ENCODE assay signal across 20 mouse cellular contexts in genomic region chr5:129865841-129866240, GRCm38 (mm10). TPM values are rescaled to one million over a fixed set of nuclear protein-coding genes. Genes with fewer than 3 reads are reported as not detected.
DNase-seq lines count a peak whose midpoint lies in the region; ATAC-seq and TF ChIP-seq lines count a peak whose summit lies in the region.
"Had no signal": no experiment of that assay in that cellular context is flagged by ENCODE, and none has a peak within 500 bp of the region (broad histone marks: within the 10 kb centered on the region; RNA-seq: fewer than 3 reads in every experiment).

No protein-coding gene starts in this region.

- H3K9me3 ChIP-seq in E14TG2a.4 (ENCODE audit: low read length): peaks cover 13% of the 10 kb centered on the region
- H3K9me3 ChIP-seq: forebrain, embryonic 10.5 days; forebrain, embryonic 13.5 days; hindbrain, embryonic 12.5 days; hindbrain, embryonic 15.5 days had no signal

- peak; percentile 31 for DNase-seq in gastrocnemius, adult 18-20 months (ENCODE audit: low spot score)
- no peak for DNase-seq in gastrocnemius, postnatal 10 days
- no peak for DNase-seq in adipocyte (ENCODE audit: low spot score)
- no peak for DNase-seq in frontal cortex, postnatal 10 days (ENCODE audit: low spot score in 2 of 2)
- DNase-seq: adrenal gland, postnatal 10 days; adrenal gland, postnatal 36 days; cerebellum, adult 18-20 months; cerebellum, adult 9-10 months; cerebellum, postnatal 14 days; gastrocnemius, postnatal 36 days; heart, adult 11 months had no signal

- TF ChIP-seq CTCF in E14TG2a.4 (conservative IDR thresholded peaks at IDR 0.05; ENCODE audit: low read length): no peak

- peak overlapping the region; percentile 13 for H3K4me3 ChIP-seq in E14TG2a.4 (replicated peaks; ENCODE audit: low read length)
- H3K4me3 ChIP-seq: forebrain, embryonic 10.5 days; forebrain, embryonic 13.5 days; hindbrain, embryonic 12.5 days; hindbrain, embryonic 15.5 days had no signal

- H3K27me3 ChIP-seq in E14TG2a.4 (ENCODE audit: insufficient read depth, low read length): no peaks in the 10 kb centered on the region
- H3K27me3 ChIP-seq: forebrain, embryonic 13.5 days; hindbrain, embryonic 12.5 days; hindbrain, embryonic 15.5 days had no signal

- ATAC-seq in megakaryocyte-erythroid progenitor cell, adult 5-6 weeks (replicated peaks; ENCODE audit: low FRiP score, low TSS enrichment, poor library complexity, severe bottlenecking): 0 out of 2 replicates have a peak, but pooled peaks have one; percentile 9
- ATAC-seq: activated CD4-positive, CD25-positive, alpha-beta regulatory T cell, adult 4 months; forebrain, embryonic 13.5 days; forebrain, embryonic 16.5 days; intestine, postnatal 0 days had no signal

- peaks cover 28% of the 10 kb centered on the region for H3K36me3 ChIP-seq in E14TG2a.4 (ENCODE audit: insufficient read depth, low read length)

- H3K4me1 ChIP-seq in E14TG2a.4 (replicated peaks; ENCODE audit: low read depth, low read length): peaks cover 59% of the 10 kb centered on the region
- H3K4me1 ChIP-seq: forebrain, embryonic 13.5 days; hindbrain, embryonic 15.5 days had no signal

RNA-seq across cellular contexts. Expression of gene Sumf2, which starts 19.1 kb away (rescaled TPM):
- total RNA-seq in gastrocnemius, adult 18-20 months (2021): 10 to 100 TPM in 1 of 2 experiments, 1 to 10 TPM in 1; 5.8 to 10.1 TPM
- 10 to 100 TPM in 1 of 2 experiments, 1 to 10 TPM in 1; 9.8 to 13.5 TPM for total RNA-seq in gastrocnemius, postnatal 10 days (2021)
- 23.2 and 26.7 TPM in 2 replicates for total RNA-seq in megakaryocyte-erythroid progenitor cell, adult 5-6 weeks (2014; fragmentation: Nextera tagmentation)
- total RNA-seq in megakaryocyte-erythroid progenitor cell, adult 5-6 weeks (2017): 36.6 and 39.8 TPM in 2 replicates

RNA-seq across cellular contexts. Expression of gene Chchd2, which starts 21.4 kb away (rescaled TPM):
- 100 to 1,000 TPM; 609 to 675 TPM for total RNA-seq in gastrocnemius, adult 18-20 months (2021)
- 100 to 1,000 TPM; 404 to 489 TPM for total RNA-seq in gastrocnemius, postnatal 10 days (2021)
- 465 and 490 TPM in 2 replicates for total RNA-seq in megakaryocyte-erythroid progenitor cell, adult 5-6 weeks (2014; fragmentation: Nextera tagmentation)
- total RNA-seq in megakaryocyte-erythroid progenitor cell, adult 5-6 weeks (2017): 208 and 245 TPM in 2 replicates

RNA-seq across cellular contexts. Expression of gene Zbed5, which starts 29.7 kb away (rescaled TPM):
- total RNA-seq in gastrocnemius, adult 18-20 months (2021): under 1 TPM; 0.32 to 0.64 TPM
- 1 to 10 TPM; 1.1 to 1.9 TPM for total RNA-seq in gastrocnemius, postnatal 10 days (2021)
- 0.98 and 2.6 TPM in 2 replicates for total RNA-seq in megakaryocyte-erythroid progenitor cell, adult 5-6 weeks (2014; fragmentation: Nextera tagmentation)
- total RNA-seq in megakaryocyte-erythroid progenitor cell, adult 5-6 weeks (2017): 2.1 and 4.7 TPM in 2 replicates

RNA-seq across cellular contexts. Expression of gene Phkg1, which starts 32.5 kb away (rescaled TPM):
- total RNA-seq in gastrocnemius, adult 18-20 months (2021): 100 to 1,000 TPM; 297 to 369 TPM
- 100 to 1,000 TPM; 199 to 205 TPM for total RNA-seq in gastrocnemius, postnatal 10 days (2021)
- 0.33 and 0.45 TPM in 2 replicates for total RNA-seq in megakaryocyte-erythroid progenitor cell, adult 5-6 weeks (2014; fragmentation: Nextera tagmentation)
- 1.4 TPM in 2 replicates for total RNA-seq in megakaryocyte-erythroid progenitor cell, adult 5-6 weeks (2017)

RNA-seq across cellular contexts. Expression of gene Nupr1l, which starts 42.5 kb away (rescaled TPM):
- under 1 TPM; 0.41 to 0.47 TPM for total RNA-seq in gastrocnemius, adult 18-20 months (2021)
- total RNA-seq in gastrocnemius, postnatal 10 days (2021): 1 to 10 TPM in 1 of 2 experiments, under 1 TPM in 1; 0.45 to 1.4 TPM
- total RNA-seq in megakaryocyte-erythroid progenitor cell, adult 5-6 weeks (2014; fragmentation: Nextera tagmentation): 2.7 and 15.3 TPM in 2 replicates
- total RNA-seq in megakaryocyte-erythroid progenitor cell, adult 5-6 weeks (2017): 0.75 and 1.1 TPM in 2 replicates
